Mouse (Mus musculus): ENCODE measurements at regions not wholly inside any gene's neighbourhood (a gene's known extent, or its start where the extent isn't known, plus 50 kb on each side); places are given as distances from the start of the nearest gene placed in this dataset.

GRCm38 (mm10) chr14:106011991-106012427 is 94.0 kb upstream of the Trim52 start:
- H3K4me1 ChIP-seq: no peaks in the 10 kb centered on the region
- 89% methylated on average over 6 of the region's 6 CpGs for WGBS
- ATAC-seq (ENCODE audit: low FRiP score, low read depth): no peak

GRCm38 (mm10) chr14:106022806-106023205 is 83.2 kb upstream of the Trim52 start:
- WGBS: 91% methylated on average over 7 of the region's 7 CpGs
- no peak overlapping the region for H3K27ac ChIP-seq
- no peak overlapping the region for H3K4me3 ChIP-seq
- H3K27me3 ChIP-seq (replicated peaks): no peaks in the 10 kb centered on the region
- H3K36me3 ChIP-seq: no peaks in the 10 kb centered on the region
- no peaks in the 10 kb centered on the region for H3K4me1 ChIP-seq
- no peaks in the 10 kb centered on the region for H3K9me3 ChIP-seq
- H3K9ac ChIP-seq: no peak overlapping the region
- H3K4me2 ChIP-seq (replicated peaks): no peak overlapping the region
- ATAC-seq (ENCODE audit: low FRiP score, low read depth): no peak

More at GRCm38 (mm10) chr14:106011991-106012427, 94.0 kb upstream of the Trim52 start:
- H3K27ac ChIP-seq: no peak overlapping the region
- no peaks in the 10 kb centered on the region for H3K9me3 ChIP-seq
- H3K27me3 ChIP-seq (replicated peaks): no peaks in the 10 kb centered on the region
- no peaks in the 10 kb centered on the region for H3K36me3 ChIP-seq
- H3K4me2 ChIP-seq (replicated peaks): no peak overlapping the region
- H3K4me3 ChIP-seq: no peak overlapping the region
- no peak overlapping the region for H3K9ac ChIP-seq

- H3K27ac ChIP-seq: no peak overlapping the region
- no peak overlapping the region for H3K9ac ChIP-seq
- no peaks in the 10 kb centered on the region for H3K36me3 ChIP-seq
- no peak overlapping the region for H3K4me2 ChIP-seq (replicated peaks)
- ATAC-seq (ENCODE audit: low FRiP score, low read depth): no peak
- WGBS: 83% methylated on average over 4 of the region's 4 CpGs
- H3K4me3 ChIP-seq: no peak overlapping the region
- no peaks in the 10 kb centered on the region for H3K27me3 ChIP-seq (replicated peaks)
- H3K9me3 ChIP-seq: no peaks in the 10 kb centered on the region
- H3K4me1 ChIP-seq: no peaks in the 10 kb centered on the region
Measured at GRCm38 (mm10) chr14:106026815-106027214, 79.2 kb upstream of the Trim52 start.

GRCm38 (mm10) chr14:106027686-106028085 is 78.3 kb upstream of the Trim52 start:
- no peak overlapping the region for H3K9ac ChIP-seq
- no peaks in the 10 kb centered on the region for H3K27me3 ChIP-seq (replicated peaks)
- H3K9me3 ChIP-seq: no peaks in the 10 kb centered on the region
- H3K27ac ChIP-seq: no peak overlapping the region
- WGBS: 88% methylated on average over 5 of the region's 5 CpGs
- H3K36me3 ChIP-seq: no peaks in the 10 kb centered on the region
- no peak overlapping the region for H3K4me2 ChIP-seq (replicated peaks)
- no peaks in the 10 kb centered on the region for H3K4me1 ChIP-seq
- no peak for ATAC-seq (ENCODE audit: low FRiP score, low read depth)
- H3K4me3 ChIP-seq: no peak overlapping the region

- H3K27ac ChIP-seq: no peak overlapping the region
- H3K36me3 ChIP-seq: no peaks in the 10 kb centered on the region
- H3K27me3 ChIP-seq (replicated peaks): no peaks in the 10 kb centered on the region
- H3K9me3 ChIP-seq: no peaks in the 10 kb centered on the region
- WGBS: 94% methylated on average over 1 of the region's 1 CpGs
- H3K4me2 ChIP-seq (replicated peaks): no peak overlapping the region
- no peak overlapping the region for H3K4me3 ChIP-seq
- H3K9ac ChIP-seq: no peak overlapping the region
- no peak for ATAC-seq (ENCODE audit: low FRiP score, low read depth)
- H3K4me1 ChIP-seq: no peaks in the 10 kb centered on the region
Measured at GRCm38 (mm10) chr14:106031094-106031493, 74.9 kb upstream of the Trim52 start.

GRCm38 (mm10) chr14:106033793-106034192 is 72.2 kb upstream of the Trim52 start:
- no peak for ATAC-seq (ENCODE audit: low FRiP score, low read depth)
- H3K27me3 ChIP-seq (replicated peaks): no peaks in the 10 kb centered on the region

GRCm38 (mm10) chr14:106034933-106035665 is 70.9 kb upstream of the Trim52 start:
- H3K4me3 ChIP-seq: no peak overlapping the region
- H3K9ac ChIP-seq: no peak overlapping the region
- no peak overlapping the region for H3K27ac ChIP-seq
- H3K4me2 ChIP-seq (replicated peaks): no peak overlapping the region
- WGBS: 86% methylated on average over 10 of the region's 10 CpGs
- ATAC-seq (ENCODE audit: low FRiP score, low read depth): no peak
- no peaks in the 10 kb centered on the region for H3K36me3 ChIP-seq
- no peaks in the 10 kb centered on the region for H3K4me1 ChIP-seq
- H3K27me3 ChIP-seq (replicated peaks): no peaks in the 10 kb centered on the region
- H3K9me3 ChIP-seq: no peaks in the 10 kb centered on the region

More at GRCm38 (mm10) chr14:106033793-106034192, 72.2 kb upstream of the Trim52 start:
- H3K27ac ChIP-seq: no peak overlapping the region
- no peaks in the 10 kb centered on the region for H3K36me3 ChIP-seq
- no peaks in the 10 kb centered on the region for H3K9me3 ChIP-seq
- H3K9ac ChIP-seq: no peak overlapping the region
- H3K4me1 ChIP-seq: no peaks in the 10 kb centered on the region
- no peak overlapping the region for H3K4me2 ChIP-seq (replicated peaks)
- no peak overlapping the region for H3K4me3 ChIP-seq
- 84% methylated on average over 2 of the region's 2 CpGs for WGBS

GRCm38 (mm10) chr14:106044274-106044673 is 61.7 kb upstream of the Trim52 start:
- Histone ChIP-seq H3K9ac (no peak overlapping the region), H3K4me1 (no peaks in the 10 kb centered on the region), H3K9me3 (no peaks in the 10 kb centered on the region), H3K4me3 (no peak overlapping the region), H3K4me2 (replicated peaks) (no peak overlapping the region), H3K27me3 (replicated peaks) (no peaks in the 10 kb centered on the region), H3K36me3 (no peaks in the 10 kb centered on the region), H3K27ac (no peak overlapping the region)
- no peak for ATAC-seq (ENCODE audit: low FRiP score, low read depth)
- WGBS: 86% methylated on average over 1 of the region's 1 CpGs

GRCm38 (mm10) chr14:106050231-106050630 is 55.8 kb upstream of the Trim52 start:
- H3K4me1 ChIP-seq: no peaks in the 10 kb centered on the region
- H3K27ac ChIP-seq: no peak overlapping the region
- no peaks in the 10 kb centered on the region for H3K36me3 ChIP-seq
- no peak overlapping the region for H3K4me3 ChIP-seq
- H3K27me3 ChIP-seq (replicated peaks): no peaks in the 10 kb centered on the region
- ATAC-seq (ENCODE audit: low FRiP score, low read depth): no peak
- no peaks in the 10 kb centered on the region for H3K9me3 ChIP-seq
- no peak overlapping the region for H3K4me2 ChIP-seq (replicated peaks)
- H3K9ac ChIP-seq: no peak overlapping the region
- 87% methylated on average over 1 of the region's 1 CpGs for WGBS

- no peaks in the 10 kb centered on the region for H3K36me3 ChIP-seq
- no peaks in the 10 kb centered on the region for H3K27me3 ChIP-seq (replicated peaks)
- H3K4me3 ChIP-seq: no peak overlapping the region
- H3K4me2 ChIP-seq (replicated peaks): no peak overlapping the region
- no peak overlapping the region for H3K9ac ChIP-seq
- ATAC-seq (ENCODE audit: low FRiP score, low read depth): no peak
- WGBS: 57% methylated on average over 6 of the region's 6 CpGs
- H3K27ac ChIP-seq: no peak overlapping the region
- H3K9me3 ChIP-seq: no peaks in the 10 kb centered on the region
- H3K4me1 ChIP-seq: no peaks in the 10 kb centered on the region
Measured at GRCm38 (mm10) chr14:106052585-106053551, 53.1 kb upstream of the Trim52 start.
